Comparison of ENCODE assay signal across 8 mouse cellular contexts in the genomic region with DNA sequence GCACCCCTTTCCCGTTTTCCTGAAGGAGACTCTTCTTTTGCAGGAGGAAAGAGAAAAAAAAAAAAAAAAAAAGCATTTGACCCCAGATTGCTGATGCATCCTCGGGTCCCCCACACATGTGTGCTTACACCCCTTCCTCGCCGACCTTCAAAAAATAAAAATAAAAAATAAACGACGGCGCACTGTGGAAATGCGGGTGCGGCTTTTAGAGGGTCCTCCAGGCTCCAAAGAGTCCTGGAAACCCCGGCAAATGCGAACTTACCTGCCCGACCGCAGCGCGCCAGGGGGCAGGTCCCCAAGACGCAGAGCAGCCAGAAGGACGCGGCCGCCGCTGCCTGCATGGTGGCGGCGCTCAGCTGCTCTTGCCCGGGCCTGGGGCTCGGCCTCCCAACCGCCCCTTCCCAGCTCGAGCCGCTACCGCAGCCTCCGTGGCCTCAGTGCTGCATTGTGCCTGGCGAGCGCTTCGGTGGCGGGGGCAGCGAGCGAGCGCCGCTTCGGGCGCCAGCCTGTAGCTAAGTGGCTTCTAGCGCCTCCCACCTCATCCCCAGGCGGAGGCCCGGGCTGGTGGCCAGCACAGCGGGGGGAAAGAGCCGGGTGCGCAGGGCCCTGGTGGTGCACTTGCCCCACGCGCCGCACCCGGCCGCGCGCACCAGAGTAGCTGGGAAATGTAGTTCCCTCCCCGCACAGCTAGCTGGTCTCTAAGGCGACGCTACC. TPM values are rescaled to one million over a fixed set of nuclear protein-coding genes. Genes with fewer than 3 reads are reported as not detected.
DNase-seq lines count a peak whose midpoint lies in the region; ATAC-seq lines count a peak whose summit lies in the region.

A gene (minus strand): TSS at position 547 of the 714 bp plus-strand sequence.

- no peak within 1 kb of the TSS; the same call in 1 of the 2 replicates for H3K27ac ChIP-seq in embryonic facial prominence, embryonic 11.5 days (replicated peaks; ENCODE audit: low read depth, low read length)

- peak within 1 kb of the TSS; percentile 79 for H3K4me2 ChIP-seq in embryonic facial prominence, embryonic 11.5 days (ENCODE audit: low read depth, low read length)

- no peaks in the 10 kb centered on the region for H3K9me3 ChIP-seq in embryonic facial prominence, embryonic 11.5 days (replicated peaks; ENCODE audit: control insufficient read depth, low read length)
- H3K9me3 ChIP-seq in megakaryocyte, embryonic 14.5 days: peaks cover 16% of the 10 kb centered on the region

- H3K4me1 ChIP-seq in embryonic facial prominence, embryonic 11.5 days (ENCODE audit: control insufficient read depth, insufficient read depth, low read length): no peaks in the 10 kb centered on the region
- peaks cover 14% of the 10 kb centered on the region for H3K4me1 ChIP-seq in megakaryocyte, embryonic 14.5 days

- peak; percentile 32 to 45 for DNase-seq in adrenal gland, postnatal 4 days (ENCODE audit: low spot score in 2 of 2)
- peak; percentile 78 for DNase-seq in embryonic facial prominence, embryonic 11.5 days (ENCODE audit: low spot score)
- peak; percentile 84 to 89 for DNase-seq in heart, adult 18-20 months
- DNase-seq in kidney, adult 11 months: peak; percentile 70
- DNase-seq in left cerebral cortex, postnatal 25 days (ENCODE audit: low spot score in 2 of 2): peak; percentile 92 to 98
- peak; percentile 95 for DNase-seq in right cerebral cortex, postnatal 25 days

- ATAC-seq in embryonic facial prominence, embryonic 11.5 days (replicated peaks; ENCODE audit: insufficient number of reproducible peaks, low FRiP score, low TSS enrichment, low read depth): peak; percentile 97
- ATAC-seq in CD4-positive, CD25-positive, alpha-beta regulatory T cell, adult 4 months: no peak

- peak within 1 kb of the TSS; percentile 75 for H3K9ac ChIP-seq in embryonic facial prominence, embryonic 11.5 days (replicated peaks; ENCODE audit: low read length)

- whole genome bisulfite sequencing in embryonic facial prominence, embryonic 11.5 days: under 1% methylated on average over 53 of the region's 55 CpGs

- no peaks in the 10 kb centered on the region for H3K36me3 ChIP-seq in embryonic facial prominence, embryonic 11.5 days (replicated peaks; ENCODE audit: control insufficient read depth, insufficient read depth, low read depth, low read length)
- H3K36me3 ChIP-seq in megakaryocyte, embryonic 14.5 days (replicated peaks; ENCODE audit: low read length): no peaks in the 10 kb centered on the region

- H3K4me3 ChIP-seq in embryonic facial prominence, embryonic 11.5 days (ENCODE audit: low read depth, low read length): peak within 1 kb of the TSS; percentile 66
- H3K4me3 ChIP-seq in megakaryocyte, embryonic 14.5 days (replicated peaks): peak within 1 kb of the TSS; percentile 88

- H3K27me3 ChIP-seq in embryonic facial prominence, embryonic 11.5 days (ENCODE audit: control insufficient read depth, insufficient read depth, low read length): no peaks in the 10 kb centered on the region
- H3K27me3 ChIP-seq in megakaryocyte, embryonic 14.5 days (replicated peaks): peaks cover 29% of the 10 kb centered on the region

- intact Hi-C loops in left cerebral cortex, postnatal 25 days (cut with DNase I): loop anchor here (2.0 to 5.0 kb wide), 3 partner anchors 55 to 205 kb away; a partner anchor contains a TSS

RNA-seq across cellular contexts. Expression of the gene that starts here (rescaled TPM):
- total RNA-seq in adrenal gland, postnatal 4 days (2021): 10 to 100 TPM in 1 of 2 experiments, 1 to 10 TPM in 1; 9.3 to 10.6 TPM
- polyA plus RNA-seq in embryonic facial prominence, embryonic 11.5 days (2014; fragmentation: Nextera tagmentation; extraction: Ambion mirVana): 12.1 and 12.5 TPM in 2 replicates
- total RNA-seq in heart, adult 18-20 months (2021): 1 to 10 TPM; 5.1 to 5.7 TPM
- total RNA-seq in left cerebral cortex, postnatal 25 days (2021): 100 to 1,000 TPM; 212 to 216 TPM
- polyA plus RNA-seq in megakaryocyte, embryonic 14.5 days (2012; ENCODE audit: insufficient read depth, low replicate concordance): 0.03 TPM in 1 of 2 replicates, not detected in the other
- 1 to 10 TPM in 1 of 2 experiments, under 1 TPM in 1; 0.85 to 1.0 TPM for polyA plus RNA-seq in CD4-positive, CD25-positive, alpha-beta regulatory T cell, adult 4 months (2017; shearing (Covaris generic))

Comparison
In these comparisons a context has a peak if more than half of its experiments do, and no peak if none do; other contexts are left out.
1. RNA of the gene that starts here (total RNA-seq): 212 to 216 TPM in left cerebral cortex, postnatal 25 days; 9.3 to 10.6 TPM in adrenal gland, postnatal 4 days and 5.1 to 5.7 TPM in heart, adult 18-20 months; every median in the first group is over 10 times any median in the second.
2. DNase-seq: peak in every context shown above with its lines; median percentile 95 in left cerebral cortex, postnatal 25 days; 95 in right cerebral cortex, postnatal 25 days; 86 in heart, adult 18-20 months; 78 in embryonic facial prominence, embryonic 11.5 days; 70 in kidney, adult 11 months; 38 in adrenal gland, postnatal 4 days.